Mouse (Mus musculus): Measurements from ENCODE around the gene Tbxas1.

GRCm38 (mm10) chr6:38912845-38913244 lies 37.6 kb downstream of the Tbxas1 start:
- TF ChIP-seq MEF2A (IDR thresholded peaks at IDR 0.05; ENCODE audit: borderline replicate concordance, low read depth, low read length) (no peak), MAZ (IDR thresholded peaks at IDR 0.05; ENCODE audit: low read depth, low read length) (no peak), POLR2AphosphoS2 (IDR thresholded peaks at IDR 0.05; ENCODE audit: low read depth, low read length) (no peak), ELF1 (IDR thresholded peaks at IDR 0.05; ENCODE audit: low read depth, low read length) (no peak)

All from CH12.LX (cell line).